ENCODE assay signal across 24 mouse cellular contexts in genomic region chr3:37999779-38000178, GRCm38 (mm10).
"Had no signal": no experiment of that assay in that cellular context is flagged by ENCODE, and none has a peak within 500 bp of the region (broad histone marks: within the 10 kb centered on the region; RNA-seq: fewer than 3 reads in every experiment).

No protein-coding gene starts in this region.

- ATAC-seq: forebrain, embryonic 15.5 days; forebrain, postnatal 0 days; hindbrain, embryonic 16.5 days; inflammation-experienced regulatory T-cells, adult 6 months had no signal

- H3K9me3 ChIP-seq: forebrain, embryonic 15.5 days; heart, embryonic 15.5 days; hindbrain, embryonic 10.5 days; hindbrain, embryonic 12.5 days; limb, embryonic 15.5 days; liver, embryonic 13.5 days; liver, embryonic 15.5 days had no signal

- H3K4me3 ChIP-seq: forebrain, embryonic 15.5 days; gastrocnemius, adult 2 months; heart, adult 2 months; heart, embryonic 13.5 days; heart, embryonic 15.5 days; hindbrain, embryonic 10.5 days; hindbrain, embryonic 12.5 days; layer of hippocampus, adult 2 months; left cerebral cortex, adult 2 months; limb, embryonic 13.5 days; limb, embryonic 15.5 days; liver, embryonic 13.5 days; liver, embryonic 15.5 days had no signal

- DNase-seq: forebrain, postnatal 0 days; gastrocnemius, adult 2 months; gastrocnemius, postnatal 10 days; gastrocnemius, postnatal 25 days; heart, adult 2 months; heart, postnatal 4 days; kidney, adult 18-20 months; kidney, adult 8-10 months; kidney, postnatal 10 days; liver, embryonic 13.5 days had no signal

- H3K36me3 ChIP-seq: forebrain, embryonic 15.5 days; heart, embryonic 13.5 days; heart, embryonic 15.5 days; hindbrain, embryonic 10.5 days; hindbrain, embryonic 12.5 days; limb, embryonic 13.5 days; limb, embryonic 15.5 days; liver, embryonic 13.5 days; liver, embryonic 15.5 days had no signal

- H3K27me3 ChIP-seq: forebrain, embryonic 15.5 days; heart, embryonic 13.5 days; heart, embryonic 15.5 days; hindbrain, embryonic 12.5 days; limb, embryonic 13.5 days; limb, embryonic 15.5 days; liver, embryonic 13.5 days; liver, embryonic 15.5 days had no signal

- H3K9ac ChIP-seq: forebrain, embryonic 15.5 days; forebrain, postnatal 0 days; heart, embryonic 13.5 days; heart, embryonic 15.5 days; hindbrain, embryonic 12.5 days; hindbrain, embryonic 14.5 days; limb, embryonic 13.5 days; limb, embryonic 15.5 days; liver, embryonic 13.5 days; liver, embryonic 15.5 days had no signal

- H3K4me1 ChIP-seq: forebrain, embryonic 15.5 days; heart, embryonic 15.5 days; hindbrain, embryonic 10.5 days; hindbrain, embryonic 12.5 days; limb, embryonic 15.5 days; liver, embryonic 13.5 days; liver, embryonic 15.5 days had no signal

- H3K4me2 ChIP-seq: forebrain, embryonic 15.5 days; heart, embryonic 11.5 days; heart, embryonic 13.5 days; heart, embryonic 15.5 days; hindbrain, embryonic 12.5 days; hindbrain, embryonic 14.5 days; limb, embryonic 13.5 days; limb, embryonic 15.5 days; liver, embryonic 13.5 days; liver, embryonic 15.5 days had no signal

- H3K27ac ChIP-seq: forebrain, embryonic 15.5 days; heart, adult 2 months; heart, embryonic 13.5 days; heart, embryonic 15.5 days; hindbrain, embryonic 10.5 days; hindbrain, embryonic 12.5 days; hindbrain, embryonic 14.5 days; layer of hippocampus, adult 2 months; left cerebral cortex, adult 2 months; limb, embryonic 13.5 days; limb, embryonic 15.5 days; liver, embryonic 13.5 days; liver, embryonic 15.5 days had no signal
